In genomic region chrX:136127038-136127743, GRCm38 (mm10) we compare ENCODE assay signal across 12 mouse cellular contexts. TPM values are rescaled to one million over a fixed set of nuclear protein-coding genes. Genes with fewer than 3 reads are reported as not detected.
DNase-seq lines count a peak whose midpoint lies in the region; ATAC-seq and TF ChIP-seq lines count a peak whose summit lies in the region.
"Had no signal": no experiment of that assay in that cellular context is flagged by ENCODE, and none has a peak within 500 bp of the region (broad histone marks: within the 10 kb centered on the region; RNA-seq: fewer than 3 reads in every experiment).

No protein-coding gene starts in this region.

- peak; percentile 3 for DNase-seq in lung, postnatal 10 days
- no peak for DNase-seq in lung, adult 18-20 months
- DNase-seq in adipocyte (ENCODE audit: low spot score) = peak; percentile 22
- no peak for DNase-seq in stomach, postnatal 0 days (ENCODE audit: low spot score)
- DNase-seq in gastrocnemius, postnatal 10 days = no peak
- no peak for DNase-seq in urinary bladder, adult 18-20 months (ENCODE audit: low spot score in 2 of 2)
- DNase-seq: thymus, adult 18-20 months had no signal

- 55% methylated on average over 8 of the region's 8 CpGs for WGBS in stomach, postnatal 0 days

- no peak for TF ChIP-seq EP300 in stomach, postnatal 0 days (optimal IDR thresholded peaks at IDR 0.05)

- H3K4me2 ChIP-seq in stomach, postnatal 0 days (replicated peaks; ENCODE audit: low read depth) = no peak overlapping the region

- TF ChIP-seq CTCF in stomach, postnatal 0 days (IDR thresholded peaks at IDR 0.05; ENCODE audit: low read depth) = peak; percentile 50

- peak; percentile 91 to 99 for ATAC-seq in hematopoietic stem cell, adult 5-6 weeks (replicated peaks in 1 of 2; ENCODE audit: insufficient read depth in 1 of 2, low FRiP score in 2 of 2, low TSS enrichment in 1 of 2, low read depth in 1 of 2, poor library complexity in 2 of 2, severe bottlenecking in 2 of 2)
- no peak for ATAC-seq in stomach, postnatal 0 days (ENCODE audit: low FRiP score, low TSS enrichment)
- ATAC-seq: inflammation-experienced regulatory T-cells, adult 6 months had no signal

- H3K36me3 ChIP-seq in stomach, postnatal 0 days (ENCODE audit: control insufficient read depth, insufficient read depth, low read length) = no peaks in the 10 kb centered on the region

- H3K27ac ChIP-seq in stomach, postnatal 0 days (replicated peaks) = no peak overlapping the region

- no peaks in the 10 kb centered on the region for H3K4me1 ChIP-seq in stomach, postnatal 0 days (replicated peaks; ENCODE audit: control insufficient read depth, insufficient read depth)

- H3K27me3 ChIP-seq in stomach, postnatal 0 days (ENCODE audit: control insufficient read depth, insufficient read depth, low read length) = no peaks in the 10 kb centered on the region

- no peak overlapping the region for H3K4me3 ChIP-seq in stomach, postnatal 0 days (ENCODE audit: low read depth, low read length)

- H3K9me3 ChIP-seq in stomach, postnatal 0 days (ENCODE audit: control insufficient read depth, low read length) = no peaks in the 10 kb centered on the region

- no peak overlapping the region for H3K9ac ChIP-seq in stomach, postnatal 0 days (ENCODE audit: low read length)

RNA-seq across cellular contexts. Expression of gene Bex4, which starts 11.6 kb away (rescaled TPM):
- total RNA-seq in hematopoietic stem cell, adult 5-6 weeks (2017) = 17.6 and 26.4 TPM in 2 replicates
- 27.7 and 28.7 TPM in 2 replicates for polyA plus RNA-seq in stomach, postnatal 0 days (2015; fragmentation: Nextera tagmentation; extraction: Ambion mirVana)
- not detected for total RNA-seq in gastrocnemius, postnatal 10 days (2021)
- total RNA-seq: gastrocnemius, postnatal 36 days had no signal
- polyA plus RNA-seq: inflammation-experienced regulatory T-cells, adult 6 months had no signal

RNA-seq across cellular contexts. Expression of gene Nxf3, which starts 42.1 kb away (rescaled TPM):
- total RNA-seq in hematopoietic stem cell, adult 5-6 weeks (2017) = not detected in 2 replicates
- polyA plus RNA-seq in stomach, postnatal 0 days (2015; fragmentation: Nextera tagmentation; extraction: Ambion mirVana) = 0.06 TPM in 1 of 2 replicates, not detected in the other
- not detected for total RNA-seq in gastrocnemius, postnatal 10 days (2021)
- total RNA-seq: gastrocnemius, postnatal 36 days; left cerebral cortex, adult 18-20 months had no signal
- polyA plus RNA-seq: inflammation-experienced regulatory T-cells, adult 6 months; neural tube, embryonic 11.5 days had no signal

RNA-seq across cellular contexts. Expression of gene Tceal8, which starts 45.0 kb away (rescaled TPM):
- 90.9 and 95.8 TPM in 2 replicates for total RNA-seq in hematopoietic stem cell, adult 5-6 weeks (2017)
- polyA plus RNA-seq in stomach, postnatal 0 days (2015; fragmentation: Nextera tagmentation; extraction: Ambion mirVana) = 108 and 118 TPM in 2 replicates
- total RNA-seq in gastrocnemius, postnatal 10 days (2021) = 10 to 100 TPM; 48.0 to 55.1 TPM

RNA-seq across cellular contexts. Expression of gene Bex2, which starts 59.2 kb away (rescaled TPM):
- 1.2 and 3.5 TPM in 2 replicates for total RNA-seq in hematopoietic stem cell, adult 5-6 weeks (2017)
- polyA plus RNA-seq in stomach, postnatal 0 days (2015; fragmentation: Nextera tagmentation; extraction: Ambion mirVana) = 54.2 and 56.5 TPM in 2 replicates
- 1 to 10 TPM in 1 of 2 experiments, under 1 TPM in 1; 0.73 to 1.3 TPM for total RNA-seq in gastrocnemius, postnatal 10 days (2021)
- total RNA-seq: gastrocnemius, postnatal 36 days had no signal

Comparison
In these comparisons a context has a peak if more than half of its experiments do, and no peak if none do; other contexts are left out.
1. DNase-seq: peak in lung, postnatal 10 days (single experiment) and adipocyte (single experiment); none in lung, adult 18-20 months (0 of 2), stomach, postnatal 0 days (single experiment), gastrocnemius, postnatal 10 days (single experiment) and urinary bladder, adult 18-20 months (0 of 2).
2. RNA of gene Bex4, which starts 11.6 kb away (total RNA-seq): 17.6 to 26.4 TPM in hematopoietic stem cell, adult 5-6 weeks; not detected in gastrocnemius, postnatal 10 days; every median in the first group is over 10 times any median in the second.